ENCODE assay signal across 23 mouse cellular contexts in the genomic region with DNA sequence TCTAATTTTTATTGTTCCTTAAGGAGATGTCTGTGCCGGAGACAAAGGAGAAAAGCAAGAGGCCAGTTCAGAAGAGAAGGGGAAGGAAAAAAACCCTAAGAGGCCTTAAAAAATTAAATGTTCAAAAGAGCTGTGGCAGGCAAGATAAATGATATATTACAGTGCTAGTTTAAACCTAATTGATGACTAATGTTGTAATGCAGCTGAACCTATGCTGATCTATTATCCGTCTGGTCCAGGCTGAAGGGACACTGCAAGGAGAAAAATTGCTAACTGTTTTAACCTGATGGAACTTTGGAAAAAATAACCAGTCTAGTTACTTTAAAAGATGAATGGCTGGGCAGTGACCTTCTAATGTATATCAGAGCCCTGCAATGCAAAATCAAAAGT. TPM values are rescaled to one million over a fixed set of nuclear protein-coding genes. Genes with fewer than 3 reads are reported as not detected.
DNase-seq lines count a peak whose midpoint lies in the region; ATAC-seq and TF ChIP-seq lines count a peak whose summit lies in the region.
"Had no signal": no experiment of that assay in that cellular context is flagged by ENCODE, and none has a peak within 500 bp of the region (broad histone marks: within the 10 kb centered on the region; RNA-seq: fewer than 3 reads in every experiment).

No protein-coding gene starts in this region.

- no peak overlapping the region for H3K27ac ChIP-seq in forebrain, embryonic 12.5 days
- H3K27ac ChIP-seq in forebrain, embryonic 13.5 days, result no peak overlapping the region
- peak overlapping the region; percentile 44 for H3K27ac ChIP-seq in hindbrain, embryonic 13.5 days
- no peak overlapping the region for H3K27ac ChIP-seq in hindbrain, postnatal 0 days
- peak overlapping the region; percentile 68; the same call in 1 of the 2 replicates for H3K27ac ChIP-seq in neural tube, embryonic 13.5 days (replicated peaks)
- H3K27ac ChIP-seq: embryonic facial prominence, embryonic 12.5 days; embryonic facial prominence, embryonic 15.5 days; heart, adult 2 months; heart, embryonic 10.5 days; heart, embryonic 13.5 days had no signal

- 0 out of 2 replicates have a peak, but pooled peaks have one; percentile 17 for ATAC-seq in forebrain, embryonic 12.5 days (ENCODE audit: low FRiP score)
- ATAC-seq in forebrain, embryonic 13.5 days, result no peak
- ATAC-seq in hindbrain, embryonic 13.5 days (ENCODE audit: low FRiP score), result 0 out of 2 replicates have a peak, but pooled peaks have one; percentile 24
- ATAC-seq in hindbrain, postnatal 0 days, result no peak
- ATAC-seq in neural tube, embryonic 13.5 days (ENCODE audit: low read depth), result peak; percentile 23; the same call in 1 of the 2 replicates
- no peak for ATAC-seq in megakaryocyte-erythroid progenitor cell, adult 5-6 weeks (replicated peaks; ENCODE audit: low FRiP score, low TSS enrichment, poor library complexity, severe bottlenecking)
- ATAC-seq: Patski had no signal

- H3K9me3 ChIP-seq in forebrain, embryonic 12.5 days, result no peaks in the 10 kb centered on the region
- no peaks in the 10 kb centered on the region for H3K9me3 ChIP-seq in forebrain, embryonic 13.5 days (replicated peaks)
- no peaks in the 10 kb centered on the region for H3K9me3 ChIP-seq in hindbrain, embryonic 13.5 days
- H3K9me3 ChIP-seq in hindbrain, postnatal 0 days (ENCODE audit: low read length), result no peaks in the 10 kb centered on the region
- H3K9me3 ChIP-seq in neural tube, embryonic 13.5 days, result no peaks in the 10 kb centered on the region
- H3K9me3 ChIP-seq: embryonic facial prominence, embryonic 12.5 days; embryonic facial prominence, embryonic 15.5 days; heart, embryonic 10.5 days; heart, embryonic 13.5 days had no signal

- H3K9ac ChIP-seq in forebrain, embryonic 12.5 days, result no peak overlapping the region
- no peak overlapping the region for H3K9ac ChIP-seq in forebrain, embryonic 13.5 days
- H3K9ac ChIP-seq in hindbrain, embryonic 13.5 days, result no peak overlapping the region
- H3K9ac ChIP-seq in hindbrain, postnatal 0 days (replicated peaks; ENCODE audit: low read length), result no peak overlapping the region
- no peak overlapping the region for H3K9ac ChIP-seq in neural tube, embryonic 13.5 days
- H3K9ac ChIP-seq: embryonic facial prominence, embryonic 12.5 days; embryonic facial prominence, embryonic 15.5 days; heart, embryonic 13.5 days had no signal

- no peak overlapping the region for H3K4me2 ChIP-seq in forebrain, embryonic 12.5 days
- no peak overlapping the region for H3K4me2 ChIP-seq in forebrain, embryonic 13.5 days
- no peak overlapping the region for H3K4me2 ChIP-seq in hindbrain, embryonic 13.5 days
- no peak overlapping the region for H3K4me2 ChIP-seq in hindbrain, postnatal 0 days (ENCODE audit: low read depth, low read length)
- no peak overlapping the region for H3K4me2 ChIP-seq in neural tube, embryonic 13.5 days
- H3K4me2 ChIP-seq: embryonic facial prominence, embryonic 12.5 days; embryonic facial prominence, embryonic 15.5 days; heart, embryonic 13.5 days had no signal

- no peaks in the 10 kb centered on the region for H3K36me3 ChIP-seq in forebrain, embryonic 12.5 days (replicated peaks)
- no peaks in the 10 kb centered on the region for H3K36me3 ChIP-seq in forebrain, embryonic 13.5 days (ENCODE audit: poor library complexity, severe bottlenecking)
- no peaks in the 10 kb centered on the region for H3K36me3 ChIP-seq in hindbrain, embryonic 13.5 days
- H3K36me3 ChIP-seq in hindbrain, postnatal 0 days (ENCODE audit: insufficient read depth, low read length), result no peaks in the 10 kb centered on the region
- H3K36me3 ChIP-seq in neural tube, embryonic 13.5 days, result no peaks in the 10 kb centered on the region
- H3K36me3 ChIP-seq: embryonic facial prominence, embryonic 12.5 days; embryonic facial prominence, embryonic 15.5 days; heart, embryonic 10.5 days; heart, embryonic 13.5 days had no signal

- H3K4me3 ChIP-seq in forebrain, embryonic 12.5 days (replicated peaks), result no peak overlapping the region
- no peak overlapping the region for H3K4me3 ChIP-seq in forebrain, embryonic 13.5 days
- H3K4me3 ChIP-seq in hindbrain, embryonic 13.5 days, result no peak overlapping the region
- no peak overlapping the region for H3K4me3 ChIP-seq in hindbrain, postnatal 0 days (ENCODE audit: low read length)
- H3K4me3 ChIP-seq in neural tube, embryonic 13.5 days, result no peak overlapping the region
- H3K4me3 ChIP-seq: embryonic facial prominence, embryonic 12.5 days; embryonic facial prominence, embryonic 15.5 days; heart, adult 2 months; heart, embryonic 10.5 days; heart, embryonic 13.5 days had no signal

- no peaks in the 10 kb centered on the region for H3K27me3 ChIP-seq in forebrain, embryonic 12.5 days
- no peaks in the 10 kb centered on the region for H3K27me3 ChIP-seq in forebrain, embryonic 13.5 days
- no peaks in the 10 kb centered on the region for H3K27me3 ChIP-seq in hindbrain, embryonic 13.5 days
- H3K27me3 ChIP-seq in hindbrain, postnatal 0 days (ENCODE audit: insufficient read depth, low read length), result no peaks in the 10 kb centered on the region
- no peaks in the 10 kb centered on the region for H3K27me3 ChIP-seq in neural tube, embryonic 13.5 days
- H3K27me3 ChIP-seq: embryonic facial prominence, embryonic 12.5 days; embryonic facial prominence, embryonic 15.5 days; heart, embryonic 13.5 days; Patski had no signal

- no peak for TF ChIP-seq CTCF in hindbrain, postnatal 0 days (IDR thresholded peaks at IDR 0.05; ENCODE audit: low read depth)

- H3K4me1 ChIP-seq in forebrain, embryonic 12.5 days, result peaks cover 13% of the 10 kb centered on the region
- H3K4me1 ChIP-seq in forebrain, embryonic 13.5 days, result peaks cover 12% of the 10 kb centered on the region
- peaks cover 11% of the 10 kb centered on the region; the same call in 1 of the 2 replicates for H3K4me1 ChIP-seq in hindbrain, embryonic 13.5 days (replicated peaks)
- H3K4me1 ChIP-seq in hindbrain, postnatal 0 days (ENCODE audit: insufficient read depth, low read length), result no peaks in the 10 kb centered on the region
- H3K4me1 ChIP-seq in neural tube, embryonic 13.5 days (replicated peaks), result peaks cover 12% of the 10 kb centered on the region
- H3K4me1 ChIP-seq: embryonic facial prominence, embryonic 12.5 days; embryonic facial prominence, embryonic 15.5 days; heart, embryonic 10.5 days; heart, embryonic 13.5 days had no signal

- 54% methylated on average over 2 of the region's 2 CpGs for WGBS in forebrain, embryonic 12.5 days
- 60% methylated on average over 2 of the region's 2 CpGs for WGBS in forebrain, embryonic 13.5 days
- WGBS in hindbrain, embryonic 13.5 days, result 41% methylated on average over 2 of the region's 2 CpGs
- 62% methylated on average over 2 of the region's 2 CpGs for WGBS in hindbrain, postnatal 0 days
- 29% methylated on average over 2 of the region's 2 CpGs for WGBS in neural tube, embryonic 13.5 days

- no peak for DNase-seq in hindbrain, postnatal 0 days (ENCODE audit: low spot score)
- DNase-seq in MN1 (ENCODE audit: low spot score), result peak; percentile 7
- DNase-seq in left cerebral cortex, adult 11 months (ENCODE audit: low spot score), result no peak
- DNase-seq: adrenal gland, postnatal 10 days; adrenal gland, postnatal 36 days; cerebellum, adult 18-20 months; cerebellum, adult 9-11 months; cerebellum, postnatal 25 days; gastrocnemius, postnatal 10 days; gastrocnemius, postnatal 36 days; heart, adult 2 months; heart, postnatal 14 days; heart, postnatal 4 days had no signal

RNA-seq across cellular contexts. Expression of a gene that starts 36.7 kb away (rescaled TPM):
- polyA plus RNA-seq in forebrain, embryonic 12.5 days (2016; fragmentation: Nextera tagmentation; extraction: Ambion mirVana), result 6.4 and 7.7 TPM in 2 replicates
- polyA plus RNA-seq in forebrain, embryonic 13.5 days (2015; fragmentation: Nextera tagmentation; extraction: Ambion mirVana), result 5.3 and 6.6 TPM in 2 replicates
- polyA plus RNA-seq in hindbrain, embryonic 13.5 days (2015; fragmentation: Nextera tagmentation; extraction: Ambion mirVana), result 9.1 TPM in 2 replicates
- total RNA-seq in hindbrain, postnatal 0 days (2014; rRNA removed), result 4.1 and 7.0 TPM in 2 replicates
- 7.1 and 7.6 TPM in 2 replicates for polyA plus RNA-seq in hindbrain, postnatal 0 days (2015; fragmentation: Nextera tagmentation; extraction: Ambion mirVana)
- polyA plus RNA-seq in neural tube, embryonic 13.5 days (2015; fragmentation: Nextera tagmentation; extraction: Ambion mirVana), result 6.6 and 6.9 TPM in 2 replicates
- 2.4 TPM in 1 of 2 replicates, not detected in the other for total RNA-seq in megakaryocyte-erythroid progenitor cell, adult 5-6 weeks (2014; fragmentation: Nextera tagmentation)
- total RNA-seq in megakaryocyte-erythroid progenitor cell, adult 5-6 weeks (2017), result 5.0 and 8.9 TPM in 2 replicates

Comparison
In these comparisons a context has a peak if more than half of its experiments do, and no peak if none do; other contexts are left out.
1. ATAC-seq: peak in forebrain, embryonic 12.5 days (single experiment), hindbrain, embryonic 13.5 days (single experiment) and neural tube, embryonic 13.5 days (single experiment); none in forebrain, embryonic 13.5 days (single experiment), hindbrain, postnatal 0 days (single experiment) and megakaryocyte-erythroid progenitor cell, adult 5-6 weeks (single experiment).
2. H3K27ac ChIP-seq: peak in hindbrain, embryonic 13.5 days (single experiment) and neural tube, embryonic 13.5 days (single experiment); none in forebrain, embryonic 12.5 days (single experiment), forebrain, embryonic 13.5 days (single experiment) and hindbrain, postnatal 0 days (single experiment).